Mouse (Mus musculus): ENCODE measurements around the gene Pygo1. TPM values are rescaled to one million over a fixed set of nuclear protein-coding genes. Genes with fewer than 3 reads are reported as not detected.

Pygo1 gene
- total and polyA plus RNA-seq, 3 experiments = 3.3 to 16.0 (median 13.6) TPM

DNA sequence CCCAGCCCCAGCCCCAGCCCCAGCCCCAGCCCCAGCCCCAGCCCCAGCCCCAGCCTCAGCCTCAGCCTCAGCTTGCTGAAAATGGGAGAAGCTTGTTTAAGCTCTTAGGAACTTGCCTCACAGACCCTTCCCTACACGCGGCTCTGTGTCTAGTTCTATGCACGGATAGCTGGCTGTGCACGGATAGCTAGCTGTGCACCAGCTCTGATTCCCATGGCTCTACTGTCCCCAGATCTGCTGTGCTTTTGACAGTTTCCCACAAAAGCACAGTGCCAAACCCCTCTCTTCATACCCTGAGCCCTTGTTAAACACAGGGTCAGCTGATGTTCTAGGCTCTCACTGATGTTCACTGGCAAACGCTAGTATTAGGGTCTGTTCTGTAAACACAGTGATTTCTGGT, 32.7 kb upstream of the Pygo1 start:
- DNase-seq = no peak
- 90% methylated on average over 5 of the region's 5 CpGs for WGBS
- intact Hi-C loops (cut with DNase I) = loop anchor here (5.0 kb wide), 1 partner anchor 60 kb away; no protein-coding TSS in a partner anchor

DNA sequence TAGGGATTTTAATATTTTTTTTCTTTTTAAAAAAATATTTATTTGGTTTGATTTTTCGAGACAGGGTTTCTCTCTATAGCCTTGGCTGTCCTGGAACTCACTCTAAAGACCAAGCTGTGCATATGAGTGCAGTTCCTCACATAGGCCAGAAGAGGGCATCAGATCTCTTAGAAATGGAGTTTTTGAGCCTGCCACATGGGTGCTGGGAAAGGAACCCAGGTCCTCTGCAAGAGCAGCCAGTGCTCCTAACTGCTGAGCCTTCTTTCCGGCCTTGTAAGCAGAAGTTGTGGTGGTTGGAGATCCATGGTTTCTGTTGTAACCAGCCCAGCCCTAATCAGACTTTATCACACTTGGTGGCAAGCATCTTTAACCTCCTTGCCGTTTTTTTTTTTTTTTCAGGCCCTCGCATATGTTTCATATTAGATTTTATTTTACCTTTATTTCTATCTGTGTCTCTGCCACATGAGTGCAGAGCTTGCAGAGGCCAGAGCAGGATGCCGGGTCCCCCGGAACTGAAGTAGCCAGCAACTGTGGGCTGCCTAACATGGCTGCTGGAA, 30.6 kb upstream of the Pygo1 start:
- H3K36me3 ChIP-seq (ENCODE audit: control insufficient read depth, insufficient read depth, low read length) = no peaks in the 10 kb centered on the region
- DNase-seq = no peak
- no peaks in the 10 kb centered on the region for H3K4me1 ChIP-seq (ENCODE audit: control insufficient read depth, insufficient read depth, low read length)
- no peaks in the 10 kb centered on the region for H3K79me2 ChIP-seq (replicated peaks; ENCODE audit: control insufficient read depth, insufficient read depth, low read length)
- TF ChIP-seq CTCF (IDR thresholded peaks at IDR 0.05) (peak; percentile 45), POLR2A (IDR thresholded peaks at IDR 0.05; ENCODE audit: insufficient read depth, low read depth, low read length) (no peak)
- 93% methylated on average over 6 of the region's 6 CpGs for WGBS
- H3K27ac ChIP-seq = no peak overlapping the region
- H3K4me3 ChIP-seq = no peak overlapping the region
- H3K9ac ChIP-seq (ENCODE audit: low read depth, low read length) = no peak overlapping the region
- intact Hi-C loops (cut with DNase I) = loop anchor here (5.0 kb wide), 1 partner anchor 57 kb away; no protein-coding TSS in a partner anchor
- no peaks in the 10 kb centered on the region for H3K27me3 ChIP-seq (ENCODE audit: control insufficient read depth, insufficient read depth, low read length)

More for the DNA sequence above, 32.7 kb upstream of the Pygo1 start:
- no peak for TF ChIP-seq CTCF (IDR thresholded peaks at IDR 0.05)
- Histone ChIP-seq H3K79me2 (replicated peaks; ENCODE audit: control insufficient read depth, insufficient read depth, low read length) (no peaks in the 10 kb centered on the region), H3K27me3 (ENCODE audit: control insufficient read depth, insufficient read depth, low read length) (no peaks in the 10 kb centered on the region), H3K4me1 (ENCODE audit: control insufficient read depth, insufficient read depth, low read length) (no peaks in the 10 kb centered on the region), H3K9ac (ENCODE audit: low read depth, low read length) (no peak overlapping the region), H3K4me3 (no peak overlapping the region), H3K27ac (no peak overlapping the region), H3K36me3 (ENCODE audit: control insufficient read depth, insufficient read depth, low read length) (no peaks in the 10 kb centered on the region)

DNA sequence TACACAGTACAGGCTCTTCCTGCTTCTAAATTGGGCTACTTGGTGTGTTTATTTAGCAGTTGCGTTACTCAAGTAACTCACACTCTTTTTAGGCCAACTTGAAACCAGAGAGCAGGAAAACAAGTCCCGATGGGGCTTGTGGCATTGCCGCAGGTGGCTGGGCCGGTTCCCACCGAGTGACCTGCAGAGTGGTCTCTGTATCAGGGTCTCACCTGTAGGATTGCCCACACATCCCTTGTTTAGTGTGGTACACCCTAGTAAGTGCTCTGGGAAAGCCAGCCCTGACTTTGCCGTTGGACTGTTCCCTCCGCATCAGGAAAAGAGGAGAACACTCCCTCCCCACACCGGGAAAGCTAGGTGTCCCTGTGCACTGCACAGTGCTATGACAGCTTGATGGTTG, 23.4 kb upstream of the Pygo1 start:
- intact Hi-C loops (cut with DNase I) = no loop called here
- 34% methylated on average over 8 of the region's 8 CpGs for WGBS
- H3K27ac ChIP-seq = peak overlapping the region; percentile 63
- H3K27me3 ChIP-seq (ENCODE audit: control insufficient read depth, insufficient read depth, low read length) = no peaks in the 10 kb centered on the region
- H3K4me1 ChIP-seq (ENCODE audit: control insufficient read depth, insufficient read depth, low read length) = peaks cover 3% of the 10 kb centered on the region; the same call in 1 of the 2 replicates
- TF ChIP-seq POLR2A (IDR thresholded peaks at IDR 0.05; ENCODE audit: insufficient read depth, low read depth, low read length) = no peak
- no peak for TF ChIP-seq CTCF (IDR thresholded peaks at IDR 0.05)
- no peak for TF ChIP-seq EP300 (IDR thresholded peaks at IDR 0.05; ENCODE audit: insufficient read depth, low read depth, low read length)
- H3K9ac ChIP-seq (ENCODE audit: low read depth, low read length) = no peak overlapping the region
- H3K36me3 ChIP-seq (ENCODE audit: control insufficient read depth, insufficient read depth, low read length) = no peaks in the 10 kb centered on the region
- no peak overlapping the region for H3K4me3 ChIP-seq
- DNase-seq = peak; percentile 25 to 36
- H3K79me2 ChIP-seq (replicated peaks; ENCODE audit: control insufficient read depth, insufficient read depth, low read length) = no peaks in the 10 kb centered on the region

DNA sequence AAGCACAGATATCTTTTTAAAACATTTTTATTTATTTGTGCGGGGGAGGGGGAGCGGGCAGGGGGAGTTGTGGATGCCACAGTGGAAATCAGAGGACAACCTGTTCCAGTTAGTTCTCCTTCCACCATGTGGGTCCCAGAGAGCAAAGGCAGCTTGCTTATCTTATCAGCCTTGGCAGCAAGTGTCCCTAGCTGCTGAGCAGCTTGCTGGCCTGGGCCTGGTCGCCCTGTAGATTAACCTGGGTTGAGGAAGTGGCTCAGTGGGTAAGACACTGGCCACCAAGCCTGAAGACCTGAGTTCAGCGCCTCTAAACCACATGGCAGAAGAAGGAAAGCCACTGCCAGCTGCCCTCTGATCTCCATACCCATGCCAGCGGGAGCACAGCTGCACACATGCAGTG, 22.8 kb upstream of the Pygo1 start:
- H3K4me1 ChIP-seq (ENCODE audit: control insufficient read depth, insufficient read depth, low read length) = peaks cover 3% of the 10 kb centered on the region; the same call in 1 of the 2 replicates
- H3K27me3 ChIP-seq (ENCODE audit: control insufficient read depth, insufficient read depth, low read length) = no peaks in the 10 kb centered on the region
- no peaks in the 10 kb centered on the region for H3K79me2 ChIP-seq (replicated peaks; ENCODE audit: control insufficient read depth, insufficient read depth, low read length)
- H3K4me3 ChIP-seq = no peak overlapping the region
- no peaks in the 10 kb centered on the region for H3K36me3 ChIP-seq (ENCODE audit: control insufficient read depth, insufficient read depth, low read length)
- no peak overlapping the region for H3K9ac ChIP-seq (ENCODE audit: low read depth, low read length)
- peak overlapping the region; percentile 63 for H3K27ac ChIP-seq
- peak in 1 of 2 experiments; percentile 44 for DNase-seq
- intact Hi-C loops (cut with DNase I) = no loop called here
- WGBS = 65% methylated on average over 5 of the region's 5 CpGs
- TF ChIP-seq POLR2A (IDR thresholded peaks at IDR 0.05; ENCODE audit: insufficient read depth, low read depth, low read length) (no peak), EP300 (IDR thresholded peaks at IDR 0.05; ENCODE audit: insufficient read depth, low read depth, low read length) (peak; percentile 76)

DNA sequence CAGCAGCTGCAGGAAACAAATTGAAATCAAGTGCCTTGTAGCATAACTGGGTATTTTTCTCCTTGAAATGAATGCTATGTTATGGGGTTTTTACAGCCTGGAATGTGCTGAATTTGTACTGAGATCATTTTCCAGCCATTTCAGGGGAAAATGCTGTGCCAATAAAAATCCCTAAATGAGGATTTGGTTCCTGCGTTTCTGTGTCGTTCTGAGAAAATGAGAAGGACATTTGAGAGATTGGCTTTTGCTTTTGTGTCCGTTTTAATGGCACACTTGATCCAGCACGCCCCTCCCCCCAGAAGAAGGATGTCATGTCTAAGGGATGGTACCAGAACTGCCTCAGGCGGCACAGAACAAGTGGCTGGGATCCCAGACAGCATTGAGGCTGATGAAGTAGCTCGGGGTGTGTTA, 18.7 kb upstream of the Pygo1 start:
- Histone ChIP-seq H3K4me3 (no peak overlapping the region), H3K9ac (ENCODE audit: low read depth, low read length) (no peak overlapping the region), H3K4me1 (ENCODE audit: control insufficient read depth, insufficient read depth, low read length) (peaks cover 3% of the 10 kb centered on the region; the same call in 1 of the 2 replicates), H3K79me2 (replicated peaks; ENCODE audit: control insufficient read depth, insufficient read depth, low read length) (no peaks in the 10 kb centered on the region), H3K36me3 (ENCODE audit: control insufficient read depth, insufficient read depth, low read length) (no peaks in the 10 kb centered on the region), H3K27me3 (ENCODE audit: control insufficient read depth, insufficient read depth, low read length) (no peaks in the 10 kb centered on the region), H3K27ac (no peak overlapping the region)
- no peak for DNase-seq
- intact Hi-C loops (cut with DNase I) = no loop called here
- 80% methylated on average over 6 of the region's 6 CpGs for WGBS
- TF ChIP-seq CTCF (IDR thresholded peaks at IDR 0.05) = no peak
- TF ChIP-seq EP300 (IDR thresholded peaks at IDR 0.05; ENCODE audit: insufficient read depth, low read depth, low read length) = no peak
- no peak for TF ChIP-seq POLR2A (IDR thresholded peaks at IDR 0.05; ENCODE audit: insufficient read depth, low read depth, low read length)

DNA sequence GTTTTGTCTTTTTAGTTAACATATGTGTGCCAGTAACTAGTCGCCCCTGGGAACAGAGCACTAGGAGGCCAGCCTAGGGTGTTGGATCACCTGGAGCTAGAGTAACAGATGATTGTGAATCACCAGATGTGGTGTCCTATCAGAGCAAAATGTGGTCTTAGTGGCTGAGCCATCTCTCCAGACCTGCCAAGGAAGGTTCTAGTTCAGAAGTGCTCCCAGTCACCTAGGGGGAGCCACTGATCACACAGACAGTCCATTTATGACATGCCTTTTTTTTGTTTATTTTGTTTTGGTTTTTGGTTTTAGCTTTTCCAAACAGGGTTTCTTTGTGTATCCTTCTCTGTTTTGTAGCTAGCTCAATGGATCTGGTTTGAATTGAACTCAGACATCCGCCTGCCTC, 14.1 kb upstream of the Pygo1 start:
- Histone ChIP-seq H3K27me3 (ENCODE audit: control insufficient read depth, insufficient read depth, low read length) (no peaks in the 10 kb centered on the region), H3K4me1 (ENCODE audit: control insufficient read depth, insufficient read depth, low read length) (no peaks in the 10 kb centered on the region), H3K9ac (ENCODE audit: low read depth, low read length) (no peak overlapping the region), H3K4me3 (no peak overlapping the region), H3K36me3 (ENCODE audit: control insufficient read depth, insufficient read depth, low read length) (no peaks in the 10 kb centered on the region), H3K27ac (no peak overlapping the region), H3K79me2 (replicated peaks; ENCODE audit: control insufficient read depth, insufficient read depth, low read length) (no peaks in the 10 kb centered on the region)
- TF ChIP-seq CTCF (IDR thresholded peaks at IDR 0.05) = no peak
- no peak for TF ChIP-seq POLR2A (IDR thresholded peaks at IDR 0.05; ENCODE audit: insufficient read depth, low read depth, low read length)
- TF ChIP-seq EP300 (IDR thresholded peaks at IDR 0.05; ENCODE audit: insufficient read depth, low read depth, low read length) = no peak
- intact Hi-C loops (cut with DNase I) = no loop called here
- 90% methylated on average over 2 of the region's 2 CpGs for WGBS
- no peak for DNase-seq
